Mouse (Mus musculus) midbrain, embryonic 15.5 days (tissue): ENCODE data around the gene Hmx2. TPM values are rescaled to one million over a fixed set of nuclear protein-coding genes. Genes with fewer than 3 reads are reported as not detected.

Experiments
- ATAC-seq: fragments of 200-750 bp; cut with Nextera tagmentation; replicated peaks from 2 replicates; pipeline ENCODE4 v1.8.0; 2017; ENCODE audit warnings: moderate TSS enrichment
- H3K27ac ChIP-seq: fragments of 300-500 bp; sonication (generic); 2 replicates; pipeline ENCODE4 v1.5.1; 2015; ENCODE audit warnings: mild to moderate bottlenecking, inconsistent platforms
- H3K27me3 ChIP-seq: fragments of 300-500 bp; sonication (generic); replicated peaks from 2 replicates; pipeline ENCODE4 v1.6.1; 2015; ENCODE audit warnings: inconsistent platforms
- H3K36me3 ChIP-seq: fragments of 300-500 bp; sonication (generic); replicated peaks from 2 replicates; pipeline ENCODE4 v1.6.1; 2015; ENCODE audit warnings: inconsistent platforms
- H3K4me1 ChIP-seq: fragments of 300-500 bp; sonication (generic); 2 replicates; pipeline ENCODE4 v1.6.1; 2015; ENCODE audit warnings: inconsistent platforms
- H3K4me2 ChIP-seq: fragments of 300-500 bp; sonication (generic); 2 replicates; pipeline ENCODE4 v1.6.1; 2015; ENCODE audit warnings: inconsistent platforms, mild to moderate bottlenecking, moderate library complexity
- H3K4me3 ChIP-seq: fragments of 300-500 bp; sonication (generic); 2 replicates; pipeline ENCODE4 v1.5.1; 2015; ENCODE audit warnings: mild to moderate bottlenecking, inconsistent platforms
- H3K9ac ChIP-seq: fragments of 300-500 bp; sonication (generic); 2 replicates; pipeline ENCODE4 v1.6.1; 2015; ENCODE audit warnings: mild to moderate bottlenecking, inconsistent platforms
- H3K9me3 ChIP-seq: fragments of 300-500 bp; sonication (generic); 2 replicates; pipeline ENCODE4 v1.6.1; 2016; ENCODE audit warnings: inconsistent platforms
- WGBS: fragments of 180-500 bp; shearing (Covaris S2); methylation state at CpG from one replicate; pipeline ENCODE4 v1.1.7; 2015; ENCODE audit warnings: mixed read lengths; 5-methylcytosine and 5-hydroxymethylcytosine counted together
- polyA plus RNA-seq: library from polyadenylated mRNA; unstranded; fragments of >200 nt; fragmentation: Nextera tagmentation; extraction: Ambion mirVana; gene quantifications from 2 replicates; pipeline ENCODE4 v1.2.1, GENCODE M21; 2015

Hmx2 gene
- polyA plus RNA-seq, 1 experiment from 2014 or later = 1.1 TPM

GRCm38 (mm10) chr7:131551471-131551870 is 2.9 kb downstream of the Hmx2 start:
- H3K4me2 ChIP-seq = no peak overlapping the region
- no peaks in the 10 kb centered on the region for H3K36me3 ChIP-seq
- H3K27me3 ChIP-seq = peaks cover 91% of the 10 kb centered on the region
- H3K9ac ChIP-seq = no peak overlapping the region
- peaks cover 22% of the 10 kb centered on the region for H3K4me1 ChIP-seq
- under 1% methylated on average over 4 of the region's 4 CpGs for WGBS
- H3K27ac ChIP-seq = no peak overlapping the region
- no peak overlapping the region for H3K4me3 ChIP-seq
- ATAC-seq = no peak
- no peaks in the 10 kb centered on the region for H3K9me3 ChIP-seq

- no peaks in the 10 kb centered on the region for H3K9me3 ChIP-seq
- no peak overlapping the region for H3K9ac ChIP-seq
- peaks cover 22% of the 10 kb centered on the region for H3K4me1 ChIP-seq
- under 1% methylated on average over 42 of the region's 42 CpGs for WGBS
- ATAC-seq = no peak
- H3K4me3 ChIP-seq = no peak overlapping the region
- H3K27me3 ChIP-seq = peaks cover 91% of the 10 kb centered on the region
- no peaks in the 10 kb centered on the region for H3K36me3 ChIP-seq
- H3K27ac ChIP-seq = no peak overlapping the region
- no peak overlapping the region for H3K4me2 ChIP-seq
Measured at GRCm38 (mm10) chr7:131551931-131552741, 3.6 kb downstream of the Hmx2 start.

- H3K27ac ChIP-seq = no peak overlapping the region
- peaks cover 22% of the 10 kb centered on the region for H3K4me1 ChIP-seq
- ATAC-seq = no peak
- 3% methylated on average over 5 of the region's 5 CpGs for WGBS
- peaks cover 91% of the 10 kb centered on the region for H3K27me3 ChIP-seq
- no peaks in the 10 kb centered on the region for H3K9me3 ChIP-seq
- no peak overlapping the region for H3K4me3 ChIP-seq
- no peak overlapping the region for H3K9ac ChIP-seq
- H3K36me3 ChIP-seq = no peaks in the 10 kb centered on the region
- H3K4me2 ChIP-seq = no peak overlapping the region
Measured at GRCm38 (mm10) chr7:131552781-131553180, 4.2 kb downstream of the Hmx2 start.

GRCm38 (mm10) chr7:131553771-131554175 is 5.2 kb downstream of the Hmx2 start:
- Histone ChIP-seq H3K27ac (no peak overlapping the region), H3K4me3 (peak overlapping the region; percentile 22), H3K9ac (no peak overlapping the region), H3K27me3 (peaks cover 91% of the 10 kb centered on the region), H3K9me3 (no peaks in the 10 kb centered on the region), H3K4me2 (peak overlapping the region; percentile 40), H3K4me1 (peaks cover 22% of the 10 kb centered on the region), H3K36me3 (no peaks in the 10 kb centered on the region)
- peak; percentile 52; the same call in 1 of the 2 replicates for ATAC-seq
- whole genome bisulfite sequencing = 0% methylated on average over 35 of the region's 39 CpGs

GRCm38 (mm10) chr7:131554341-131555180 is 6.0 kb downstream of the Hmx2 start:
- Histone ChIP-seq H3K4me2 (peak overlapping the region; percentile 40), H3K4me1 (peaks cover 22% of the 10 kb centered on the region), H3K4me3 (peak overlapping the region; percentile 22), H3K9ac (no peak overlapping the region), H3K36me3 (no peaks in the 10 kb centered on the region), H3K27ac (no peak overlapping the region), H3K9me3 (no peaks in the 10 kb centered on the region), H3K27me3 (peaks cover 91% of the 10 kb centered on the region)
- peak; percentile 12; the same call in 1 of the 2 replicates for ATAC-seq
- WGBS = under 1% methylated on average over 45 of the region's 45 CpGs

- Histone ChIP-seq H3K27me3 (peaks cover 82% of the 10 kb centered on the region), H3K4me3 (0 out of 2 replicates have a peak overlapping the region, but pooled peaks have one; percentile 4)
Measured at GRCm38 (mm10) chr7:131555301-131556081, 6.9 kb downstream of the Hmx2 start.

GRCm38 (mm10) chr7:131556116-131556515 is 7.5 kb downstream of the Hmx2 start:
- Histone ChIP-seq H3K4me1 (peaks cover 27% of the 10 kb centered on the region), H3K27me3 (peaks cover 76% of the 10 kb centered on the region), H3K9ac (no peak overlapping the region), H3K27ac (no peak overlapping the region), H3K9me3 (no peaks in the 10 kb centered on the region), H3K4me2 (no peak overlapping the region), H3K36me3 (no peaks in the 10 kb centered on the region), H3K4me3 (no peak overlapping the region)
- ATAC-seq = no peak
- 1% methylated on average over 9 of the region's 9 CpGs for WGBS

More at GRCm38 (mm10) chr7:131555301-131556081, 6.9 kb downstream of the Hmx2 start:
- peak overlapping the region; percentile 13; the same call in 1 of the 2 replicates for H3K4me2 ChIP-seq
- no peaks in the 10 kb centered on the region for H3K9me3 ChIP-seq
- H3K27ac ChIP-seq = no peak overlapping the region
- ATAC-seq = no peak
- no peak overlapping the region for H3K9ac ChIP-seq
- peaks cover 22% of the 10 kb centered on the region for H3K4me1 ChIP-seq
- under 1% methylated on average over 68 of the region's 68 CpGs for WGBS
- H3K36me3 ChIP-seq = no peaks in the 10 kb centered on the region

GRCm38 (mm10) chr7:131556541-131557271 is 8.1 kb downstream of the Hmx2 start:
- Histone ChIP-seq H3K27me3 (peaks cover 70% of the 10 kb centered on the region), H3K4me1 (peaks cover 31% of the 10 kb centered on the region), H3K4me2 (no peak overlapping the region), H3K9ac (no peak overlapping the region), H3K27ac (no peak overlapping the region), H3K4me3 (no peak overlapping the region), H3K36me3 (no peaks in the 10 kb centered on the region), H3K9me3 (no peaks in the 10 kb centered on the region)
- no peak for ATAC-seq
- WGBS = under 1% methylated on average over 37 of the region's 37 CpGs

- Histone ChIP-seq H3K9me3 (no peaks in the 10 kb centered on the region), H3K27me3 (peaks cover 60% of the 10 kb centered on the region), H3K4me1 (peaks cover 36% of the 10 kb centered on the region), H3K4me3 (no peak overlapping the region), H3K4me2 (no peak overlapping the region), H3K36me3 (no peaks in the 10 kb centered on the region; the same call in 1 of the 2 replicates), H3K9ac (no peak overlapping the region), H3K27ac (no peak overlapping the region)
- WGBS = 39% methylated on average over 2 of the region's 2 CpGs
- no peak for ATAC-seq
Measured at GRCm38 (mm10) chr7:131557751-131558150, 9.2 kb downstream of the Hmx2 start.

- Histone ChIP-seq H3K9ac (peak within 1 kb of the TSS; percentile 84), H3K36me3 (peaks cover 6% of the 10 kb centered on the region; the same call in 1 of the 2 replicates), H3K27ac (peak within 1 kb of the TSS; percentile 95), H3K9me3 (no peaks in the 10 kb centered on the region), H3K4me3 (peak within 1 kb of the TSS; percentile 79), H3K4me1 (peaks cover 24% of the 10 kb centered on the region), H3K27me3 (peaks cover 39% of the 10 kb centered on the region), H3K4me2 (peak within 1 kb of the TSS; percentile 85)
- ATAC-seq = peak; percentile 95
- WGBS = under 1% methylated on average over 48 of the region's 51 CpGs
Measured at GRCm38 (mm10) chr7:131559986-131560696, 11.6 kb downstream of the Hmx2 start, which contains the start of gene Bub3. TSS of gene Bub3 (plus strand) at chr7:131560222.

- Histone ChIP-seq H3K36me3 (peaks cover 6% of the 10 kb centered on the region; the same call in 1 of the 2 replicates), H3K27ac (peak overlapping the region; percentile 95), H3K9ac (peak overlapping the region; percentile 84), H3K27me3 (peaks cover 34% of the 10 kb centered on the region), H3K4me1 (peaks cover 19% of the 10 kb centered on the region), H3K4me3 (peak overlapping the region; percentile 79), H3K9me3 (no peaks in the 10 kb centered on the region), H3K4me2 (peak overlapping the region; percentile 85)
- ATAC-seq = peak; percentile 69
- WGBS = under 1% methylated on average over 14 of the region's 14 CpGs
Measured at GRCm38 (mm10) chr7:131560697-131561042, 12.1 kb downstream of the Hmx2 start.
